Mouse (Mus musculus) embryonic fibroblast, embryonic 13.5 days (primary cell): ENCODE measurements at regions not wholly inside any gene's neighbourhood (a gene's known extent, or its start where the extent isn't known, plus 50 kb on each side); places are given as distances from the start of the nearest gene placed in this dataset.

Source experiments
- CTCF ChIP-seq: IDR thresholded peaks from 2 replicates; pipeline ENCODE4 v1.5.1; 2011; ENCODE audit warnings: mild to moderate bottlenecking, control low read depth, low read length, moderate library complexity, borderline replicate concordance; ENCODE audit not compliant: insufficient read depth
- POLR2A ChIP-seq: IDR thresholded peaks from 2 replicates; pipeline ENCODE4 v1.6.1; 2011; ENCODE audit warnings: low read depth, mild to moderate bottlenecking, control low read depth, low read length, moderate library complexity

DNA sequence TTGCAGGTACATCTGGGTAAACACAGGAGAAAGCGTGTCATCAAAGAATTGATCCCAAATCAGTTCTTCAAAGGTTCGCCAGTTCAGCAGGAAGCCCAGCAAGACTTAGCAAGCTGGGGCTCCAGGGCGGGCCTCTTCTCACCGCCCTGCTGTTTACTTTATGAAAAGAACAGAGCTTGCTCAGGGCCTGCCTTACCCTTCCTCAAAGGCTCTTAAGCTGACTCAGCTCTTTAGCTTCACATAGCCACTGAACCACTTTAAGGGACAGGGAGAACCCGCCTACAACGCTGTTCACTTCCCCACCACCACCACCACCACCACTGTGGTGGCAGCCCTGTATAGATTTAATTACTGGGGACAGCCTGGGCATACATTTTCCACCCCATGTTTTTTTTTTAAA lies 148.5 kb downstream of the Clic5 start:
- TF ChIP-seq POLR2A (no peak), CTCF (no peak)
